Mouse (Mus musculus) forebrain, embryonic 16.5 days (tissue): Measurements from ENCODE around the gene Tpk1. TPM values are rescaled to one million over a fixed set of nuclear protein-coding genes. Genes with fewer than 3 reads are reported as not detected.

ENCODE experiments used
- ATAC-seq: fragments of 200-750 bp; cut with Nextera tagmentation; 2 replicates; pipeline ENCODE4 v1.8.0; 2017; ENCODE audit warnings: mild to moderate bottlenecking, moderate library complexity
- H3K27ac ChIP-seq: fragments of 300-500 bp; sonication (generic); 2 replicates; pipeline ENCODE4 v1.5.1; 2014; ENCODE audit warnings: low read length, control low read depth
- H3K27me3 ChIP-seq: fragments of 300-500 bp; sonication (generic); replicated peaks from 2 replicates; pipeline ENCODE4 v1.6.1; 2014; ENCODE audit warnings: low read length; ENCODE audit not compliant: control insufficient read depth, insufficient read depth
- H3K36me3 ChIP-seq: fragments of 300-500 bp; sonication (generic); 2 replicates; pipeline ENCODE4 v1.6.1; 2014; ENCODE audit not compliant: control insufficient read depth, insufficient read depth
- H3K4me1 ChIP-seq: fragments of 300-500 bp; sonication (generic); replicated peaks from 2 replicates; pipeline ENCODE4 v1.6.1; 2014; ENCODE audit warnings: low read length; ENCODE audit not compliant: control insufficient read depth, insufficient read depth
- H3K4me2 ChIP-seq: fragments of 300-500 bp; sonication (generic); 2 replicates; pipeline ENCODE4 v1.6.1; 2014; ENCODE audit warnings: mild to moderate bottlenecking, low read length, control low read depth
- H3K4me3 ChIP-seq: fragments of 300-500 bp; sonication (generic); replicated peaks from 2 replicates; pipeline ENCODE4 v1.5.1; 2014; ENCODE audit warnings: mild to moderate bottlenecking, low read length, control low read depth
- H3K9ac ChIP-seq: fragments of 300-500 bp; sonication (generic); replicated peaks from 2 replicates; pipeline ENCODE4 v1.6.1; 2014; ENCODE audit warnings: low read depth, low read length, control low read depth
- H3K9me3 ChIP-seq: fragments of 300-500 bp; sonication (generic); 2 replicates; pipeline ENCODE4 v1.6.1; 2016; ENCODE audit warnings: low read length; ENCODE audit not compliant: control insufficient read depth
- WGBS: fragments of 180-500 bp; shearing (Covaris S2); extraction: QIAGEN DNeasy Blood & Tissue Kit; methylation state at CpG from one replicate; pipeline ENCODE4 v1.1.7; 2014; 5-methylcytosine and 5-hydroxymethylcytosine counted together
- polyA plus RNA-seq: library from polyadenylated mRNA; unstranded; fragments of >200 nt; fragmentation: Nextera tagmentation; extraction: Ambion mirVana; gene quantifications from 2 replicates; pipeline ENCODE4 v1.2.1, GENCODE M21; 2015

Tpk1 gene
- 6.9 and 8.1 TPM in 2 replicates for polyA plus RNA-seq

DNA sequence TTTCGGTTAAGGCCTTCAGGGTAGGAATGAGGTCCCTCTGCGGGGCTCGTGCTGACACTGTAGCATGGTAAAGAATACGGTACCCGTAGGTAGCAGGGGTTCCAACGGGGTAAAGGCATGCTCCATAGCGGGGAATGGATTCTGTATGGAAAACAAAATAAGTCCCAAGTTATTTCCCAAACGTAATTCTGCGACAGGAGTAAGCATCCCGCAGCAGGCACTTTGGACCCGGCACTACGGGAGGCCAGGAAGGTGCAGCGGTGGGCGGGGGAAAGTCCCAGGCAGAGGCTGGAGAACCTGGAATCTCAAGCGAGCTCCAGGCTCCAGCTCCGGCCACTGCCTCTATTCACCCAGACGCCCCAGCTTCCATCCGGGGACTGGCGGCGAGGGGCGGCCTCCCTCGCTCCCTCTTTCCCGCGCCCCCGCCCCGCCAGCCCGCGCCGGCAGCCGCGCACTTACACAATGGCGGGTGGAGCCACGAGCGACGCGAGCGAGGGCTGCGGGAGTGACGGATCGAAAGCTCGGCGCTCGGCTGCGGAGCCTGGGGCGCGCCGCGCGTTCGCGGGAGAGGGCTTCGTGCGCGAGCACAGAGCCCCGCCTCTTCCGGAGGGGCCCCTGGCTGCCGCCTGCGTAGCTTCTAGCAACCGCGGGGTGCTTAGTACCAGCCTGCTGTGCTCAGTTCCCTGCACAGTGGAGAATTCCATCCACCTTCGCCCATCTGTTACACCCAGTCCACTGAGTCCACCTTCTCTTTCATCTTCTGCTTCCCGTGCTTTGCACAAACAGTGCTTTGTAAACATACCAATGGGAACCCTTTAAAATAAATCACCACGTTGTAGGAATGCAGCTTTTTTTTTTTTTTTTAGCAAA lies at the start of gene Tpk1:
Tpk1 (minus strand) TSS at position 602 of the 870 bp plus-strand sequence.
- ATAC-seq: peak; percentile 98
- Histone ChIP-seq H3K4me2 (peak within 1 kb of the TSS; percentile 79), H3K27me3 (no peaks in the 10 kb centered on the region), H3K9me3 (no peaks in the 10 kb centered on the region), H3K27ac (peak within 1 kb of the TSS; percentile 96), H3K4me3 (peak within 1 kb of the TSS; percentile 67), H3K36me3 (no peaks in the 10 kb centered on the region), H3K9ac (peak within 1 kb of the TSS; percentile 82), H3K4me1 (peaks cover 4% of the 10 kb centered on the region; the same call in 1 of the 2 replicates)
- WGBS: under 1% methylated on average over 59 of the region's 63 CpGs

DNA sequence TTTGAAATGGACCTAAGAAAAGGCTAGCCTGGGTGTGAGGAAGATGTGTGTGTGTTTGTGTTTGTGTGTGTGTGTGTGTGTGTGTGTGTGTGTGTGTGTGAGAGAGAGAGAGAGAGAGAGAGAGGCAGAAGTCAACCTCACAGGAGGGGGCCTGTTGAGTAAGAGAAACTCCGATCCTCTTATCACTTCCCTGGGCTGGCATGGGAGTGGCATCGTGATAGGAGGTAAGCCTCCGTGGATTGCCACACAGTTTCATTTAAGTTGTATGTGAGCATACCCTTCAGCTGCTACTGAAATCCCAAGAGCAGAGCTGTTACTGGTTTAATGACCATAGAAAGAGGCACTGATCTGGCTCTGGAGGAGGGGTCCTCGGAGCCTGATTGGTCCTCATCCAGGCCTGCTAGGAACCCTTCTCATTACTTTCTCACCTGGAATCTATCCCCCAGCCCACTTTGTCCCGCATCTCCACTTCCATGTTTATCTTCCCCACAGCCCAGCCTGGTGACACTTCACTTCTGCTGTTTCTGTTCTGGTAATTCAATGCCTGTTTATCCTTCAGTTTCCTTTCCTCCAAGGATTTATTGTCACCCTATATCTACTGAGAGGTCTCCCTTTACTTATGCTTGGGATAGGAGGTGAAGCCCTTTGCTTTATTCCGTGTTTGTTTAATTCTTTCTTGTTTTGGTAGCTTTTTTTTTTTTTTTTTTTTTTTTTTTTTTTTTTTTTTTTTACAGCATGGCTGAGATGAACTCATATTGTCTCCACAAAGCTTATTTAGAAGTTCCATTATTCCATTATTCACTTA lies 36.9 kb upstream of the Tpk1 start:
- Histone ChIP-seq H3K9me3 (no peaks in the 10 kb centered on the region), H3K27ac (no peak overlapping the region), H3K4me2 (no peak overlapping the region), H3K27me3 (no peaks in the 10 kb centered on the region), H3K36me3 (no peaks in the 10 kb centered on the region), H3K4me1 (no peaks in the 10 kb centered on the region), H3K9ac (no peak overlapping the region), H3K4me3 (no peak overlapping the region)
- 81% methylated on average over 6 of the region's 6 CpGs for WGBS
- ATAC-seq: no peak

DNA sequence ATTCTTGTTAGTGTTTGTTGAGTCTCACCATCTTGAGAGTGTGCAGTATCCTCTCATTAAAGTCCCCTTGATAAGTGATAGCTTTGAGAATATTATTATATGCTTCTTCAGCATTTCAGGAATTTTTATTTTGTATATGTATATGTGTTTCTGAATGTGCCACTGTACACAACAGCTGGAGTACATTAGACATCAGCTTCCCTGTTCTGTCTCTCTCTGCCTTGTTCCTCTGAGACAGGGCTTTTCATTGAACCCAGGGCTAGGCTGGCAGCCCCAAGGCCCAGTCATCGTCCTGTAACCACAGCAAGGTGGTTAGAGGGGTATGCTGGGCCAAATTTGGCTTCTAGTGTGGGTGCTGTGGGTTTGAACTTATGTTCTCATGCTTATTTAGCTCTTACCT lies 25.8 kb upstream of the Tpk1 start:
- 83% methylated on average over 1 of the region's 1 CpGs for WGBS
- ATAC-seq: no peak
- Histone ChIP-seq H3K27me3 (no peaks in the 10 kb centered on the region), H3K4me2 (no peak overlapping the region), H3K4me1 (no peaks in the 10 kb centered on the region), H3K36me3 (no peaks in the 10 kb centered on the region), H3K4me3 (no peak overlapping the region), H3K9ac (no peak overlapping the region), H3K27ac (no peak overlapping the region), H3K9me3 (no peaks in the 10 kb centered on the region)

DNA sequence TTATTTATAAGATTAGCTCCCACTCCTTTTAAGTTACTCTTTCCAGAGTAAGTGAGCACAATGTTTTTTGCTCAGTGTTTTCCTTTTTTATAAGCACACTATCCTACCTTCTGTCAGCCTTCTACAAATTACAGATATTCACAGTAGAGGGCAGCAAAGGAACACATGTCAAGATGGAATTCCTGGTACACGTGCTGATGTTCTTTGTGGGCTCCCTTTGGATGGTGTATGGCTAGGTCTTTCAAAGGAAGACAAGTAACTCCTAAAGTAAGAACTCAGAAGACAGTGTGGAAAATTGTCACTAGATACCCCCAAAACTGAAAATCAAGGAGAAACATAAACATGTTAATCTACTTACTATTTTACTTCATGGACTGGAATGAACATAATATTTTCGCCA lies 19.9 kb upstream of the Tpk1 start:
- H3K4me2 ChIP-seq: no peak overlapping the region
- H3K4me1 ChIP-seq: no peaks in the 10 kb centered on the region
- ATAC-seq: peak; percentile 81
- H3K27me3 ChIP-seq: no peaks in the 10 kb centered on the region
- H3K36me3 ChIP-seq: no peaks in the 10 kb centered on the region
- no peak overlapping the region for H3K27ac ChIP-seq
- H3K9ac ChIP-seq: no peak overlapping the region
- no peak overlapping the region for H3K4me3 ChIP-seq
- H3K9me3 ChIP-seq: no peaks in the 10 kb centered on the region
- 47% methylated on average over 2 of the region's 2 CpGs for WGBS

DNA sequence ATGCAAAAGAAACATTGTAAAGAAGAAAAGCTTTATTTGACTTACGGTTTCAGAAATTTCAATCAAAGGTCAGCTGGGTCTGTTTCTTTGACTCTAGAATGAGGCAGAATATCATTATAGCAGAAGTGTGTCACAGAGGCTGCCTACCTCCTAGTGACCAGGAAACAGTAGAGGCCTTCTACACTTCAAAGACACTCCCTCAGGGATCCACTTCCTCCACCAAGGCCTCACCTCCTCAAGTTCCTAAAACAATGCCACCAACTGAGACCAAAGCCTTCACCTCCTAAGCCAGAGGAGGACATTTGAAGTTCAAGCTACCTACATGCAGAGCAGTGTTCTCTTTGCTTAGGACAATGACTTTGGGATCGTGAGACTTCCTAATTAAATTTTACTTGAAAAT lies 16.5 kb upstream of the Tpk1 start:
- no peak for ATAC-seq
- H3K27ac ChIP-seq: no peak overlapping the region
- no peaks in the 10 kb centered on the region for H3K9me3 ChIP-seq
- WGBS: 35% methylated on average over 2 of the region's 2 CpGs
- H3K36me3 ChIP-seq: no peaks in the 10 kb centered on the region
- H3K4me2 ChIP-seq: no peak overlapping the region
- no peaks in the 10 kb centered on the region for H3K4me1 ChIP-seq
- no peak overlapping the region for H3K9ac ChIP-seq
- no peak overlapping the region for H3K4me3 ChIP-seq
- no peaks in the 10 kb centered on the region for H3K27me3 ChIP-seq

DNA sequence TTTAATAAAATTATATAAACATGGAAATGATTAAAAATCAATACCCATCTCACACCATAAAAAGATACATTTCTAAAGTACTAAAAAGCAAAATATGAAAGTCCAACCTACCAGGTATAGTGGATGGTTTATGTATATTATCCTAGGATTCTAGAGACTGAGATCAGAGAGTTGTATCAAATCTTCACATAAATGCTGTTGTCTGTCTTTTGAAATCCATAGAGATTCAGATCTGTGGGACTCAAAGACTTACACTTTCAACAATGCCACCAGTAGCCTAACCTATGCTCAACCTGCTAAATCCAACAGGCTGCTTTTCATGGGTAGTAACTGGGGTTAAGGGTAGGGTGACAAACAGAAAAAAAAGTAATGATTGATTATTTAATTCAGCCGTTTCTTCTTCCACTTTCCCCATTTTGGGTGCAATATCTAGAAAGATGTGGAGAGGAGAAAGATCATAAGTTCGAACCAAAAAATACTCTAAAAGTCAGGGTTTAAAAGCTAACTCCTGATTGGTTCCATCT lies 12.7 kb upstream of the Tpk1 start:
- Histone ChIP-seq H3K4me3 (no peak overlapping the region), H3K4me2 (no peak overlapping the region), H3K9ac (no peak overlapping the region), H3K27ac (no peak overlapping the region), H3K4me1 (no peaks in the 10 kb centered on the region), H3K27me3 (no peaks in the 10 kb centered on the region), H3K36me3 (no peaks in the 10 kb centered on the region), H3K9me3 (no peaks in the 10 kb centered on the region)
- no peak for ATAC-seq
- 88% methylated on average over 2 of the region's 2 CpGs for WGBS

DNA sequence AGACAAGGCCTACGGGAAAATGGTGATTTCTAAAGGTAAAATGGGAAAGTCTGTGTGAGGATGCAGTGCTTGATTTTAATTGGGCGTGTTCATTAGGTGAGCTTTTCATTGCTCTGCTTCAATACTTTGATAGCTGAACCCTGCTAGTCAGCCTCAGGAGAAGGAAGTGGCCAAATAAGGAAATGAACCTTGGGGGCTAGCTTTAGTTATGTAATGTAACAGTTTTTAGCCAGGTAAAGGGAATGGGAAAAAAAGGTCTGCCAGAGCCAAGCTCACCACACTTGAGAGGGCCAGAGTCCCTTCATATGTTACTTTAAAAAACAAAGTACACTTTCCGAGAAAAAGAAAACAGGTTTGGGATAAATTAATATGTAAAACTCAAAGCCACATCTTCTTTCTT lies 11.5 kb upstream of the Tpk1 start:
- ATAC-seq: no peak
- Histone ChIP-seq H3K27ac (no peak overlapping the region), H3K36me3 (no peaks in the 10 kb centered on the region), H3K9ac (no peak overlapping the region), H3K4me1 (no peaks in the 10 kb centered on the region), H3K27me3 (no peaks in the 10 kb centered on the region), H3K4me3 (no peak overlapping the region), H3K9me3 (no peaks in the 10 kb centered on the region), H3K4me2 (no peak overlapping the region)
- 80% methylated on average over 3 of the region's 3 CpGs for WGBS

DNA sequence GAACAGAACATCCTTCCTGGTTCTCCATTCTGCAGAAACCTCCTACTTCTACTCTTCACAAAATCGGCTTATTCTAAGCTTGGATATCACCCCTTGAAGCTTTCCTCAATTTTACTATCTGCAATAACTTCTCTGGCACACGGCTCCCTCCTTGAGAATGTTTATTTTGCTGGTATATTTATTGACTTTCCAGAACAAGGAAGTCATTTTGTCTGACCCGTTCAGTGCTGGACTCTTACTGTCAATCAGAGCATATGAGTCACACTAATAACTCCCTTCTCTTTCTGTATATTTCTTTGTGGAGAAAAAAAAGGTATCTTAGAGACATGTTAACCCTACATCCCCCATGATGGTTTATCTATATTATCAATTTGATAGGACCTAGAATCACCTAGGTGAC lies 10.1 kb upstream of the Tpk1 start:
- Histone ChIP-seq H3K9ac (no peak overlapping the region), H3K4me1 (no peaks in the 10 kb centered on the region), H3K4me3 (no peak overlapping the region), H3K27ac (no peak overlapping the region), H3K36me3 (no peaks in the 10 kb centered on the region), H3K9me3 (no peaks in the 10 kb centered on the region), H3K4me2 (no peak overlapping the region), H3K27me3 (no peaks in the 10 kb centered on the region)
- ATAC-seq: no peak
- WGBS: 75% methylated on average over 3 of the region's 3 CpGs

DNA sequence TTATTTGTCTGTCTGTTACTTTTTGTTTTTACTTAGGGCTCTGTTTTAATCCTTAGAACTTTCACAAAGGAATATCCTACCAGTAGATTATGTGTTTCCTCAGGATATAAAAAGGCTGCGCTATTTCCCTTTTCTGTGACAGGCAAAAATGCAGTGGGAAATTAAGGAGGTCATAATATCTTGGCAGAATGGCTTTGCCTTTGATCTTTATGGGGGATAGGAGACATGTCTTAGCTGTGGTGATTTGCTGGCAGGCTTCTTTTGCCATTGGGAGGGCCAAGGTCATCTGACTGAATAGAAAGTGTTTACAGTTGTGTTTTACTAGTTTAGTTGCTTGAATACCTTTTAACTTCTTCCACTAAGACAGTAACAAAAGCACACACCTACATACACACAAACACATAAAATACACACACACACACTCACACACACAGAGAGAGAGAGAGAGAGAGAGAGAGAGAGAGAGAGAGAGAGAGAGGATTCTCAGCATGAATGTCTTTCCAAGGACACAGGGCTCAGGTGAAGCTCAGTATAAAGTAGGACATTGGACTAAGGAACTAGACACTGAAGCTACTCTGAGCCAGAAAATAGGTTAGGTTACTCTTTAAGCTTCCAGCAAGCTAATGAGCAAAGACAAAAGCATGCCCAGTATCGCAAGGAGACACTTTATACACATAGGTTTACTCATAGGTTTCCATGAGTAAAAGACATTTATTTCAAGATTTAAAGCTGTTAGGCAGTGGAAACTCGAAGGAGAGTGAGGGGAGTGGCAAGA lies 9.1 kb upstream of the Tpk1 start:
- 70% methylated on average over 3 of the region's 3 CpGs for WGBS
- no peak for ATAC-seq
- Histone ChIP-seq H3K36me3 (no peaks in the 10 kb centered on the region), H3K4me3 (no peak overlapping the region), H3K9ac (no peak overlapping the region), H3K4me2 (no peak overlapping the region), H3K4me1 (no peaks in the 10 kb centered on the region), H3K9me3 (no peaks in the 10 kb centered on the region), H3K27me3 (no peaks in the 10 kb centered on the region), H3K27ac (no peak overlapping the region)
